Mouse (Mus musculus) hindbrain, embryonic 16.5 days (tissue): ENCODE results near the gene Per2. TPM values are rescaled to one million over a fixed set of nuclear protein-coding genes. Genes with fewer than 3 reads are reported as not detected.
"Not testable (repeated sequence)": the region's sequence is repeated elsewhere in the genome, so short reads cannot be mapped to it uniquely, and the experiment has no call there.

Experiments
- ATAC-seq: fragments of 200-750 bp; cut with Nextera tagmentation; 2 replicates; pipeline ENCODE4 v1.8.0; 2017; ENCODE audit warnings: moderate TSS enrichment, moderate library complexity
- H3K27ac ChIP-seq: fragments of 300-500 bp; sonication (generic); 2 replicates; pipeline ENCODE4 v1.5.1; 2014; ENCODE audit warnings: low read depth, mild to moderate bottlenecking, control low read depth, low read length, moderate library complexity
- H3K27me3 ChIP-seq: fragments of 300-500 bp; sonication (generic); replicated peaks from 2 replicates; pipeline ENCODE4 v1.6.1; 2014; ENCODE audit warnings: low read length; ENCODE audit not compliant: control insufficient read depth, insufficient read depth
- H3K36me3 ChIP-seq: fragments of 300-500 bp; sonication (generic); 2 replicates; pipeline ENCODE4 v1.6.1; 2014; ENCODE audit warnings: mild to moderate bottlenecking, low read length, moderate library complexity, mixed read lengths; ENCODE audit not compliant: control insufficient read depth, insufficient read depth
- H3K4me1 ChIP-seq: fragments of 300-500 bp; sonication (generic); 2 replicates; pipeline ENCODE4 v1.6.1; 2014; ENCODE audit warnings: low read depth, low read length; ENCODE audit not compliant: control insufficient read depth, insufficient read depth
- H3K4me2 ChIP-seq: fragments of 300-500 bp; sonication (generic); 2 replicates; pipeline ENCODE4 v1.6.1; 2014; ENCODE audit warnings: mild to moderate bottlenecking, low read length, control low read depth, moderate library complexity
- H3K4me3 ChIP-seq: fragments of 300-500 bp; sonication (generic); 2 replicates; pipeline ENCODE4 v1.5.1; 2014; ENCODE audit warnings: mild to moderate bottlenecking, low read length, control low read depth, moderate library complexity
- H3K9ac ChIP-seq: fragments of 300-500 bp; sonication (generic); 2 replicates; pipeline ENCODE4 v1.6.1; 2014; ENCODE audit warnings: low read depth, mild to moderate bottlenecking, control low read depth, low read length, moderate library complexity
- H3K9me3 ChIP-seq: fragments of 300-500 bp; sonication (generic); 2 replicates; pipeline ENCODE4 v1.6.1; 2014; ENCODE audit warnings: mild to moderate bottlenecking, low read length, moderate library complexity; ENCODE audit not compliant: control insufficient read depth
- WGBS: fragments of 180-500 bp; shearing (Covaris S2); extraction: QIAGEN DNeasy Blood & Tissue Kit; methylation state at CpG from one replicate; pipeline ENCODE4 v1.1.7; 2014; 5-methylcytosine and 5-hydroxymethylcytosine counted together
- polyA plus RNA-seq: library from polyadenylated mRNA; unstranded; fragments of >200 nt; fragmentation: Nextera tagmentation; extraction: Ambion mirVana; gene quantifications from 2 replicates; pipeline ENCODE4 v1.2.1, GENCODE M21; 2015

The Per2 gene
- polyA plus RNA-seq, 1 experiment from 2014 or later = 5.0 TPM

DNA sequence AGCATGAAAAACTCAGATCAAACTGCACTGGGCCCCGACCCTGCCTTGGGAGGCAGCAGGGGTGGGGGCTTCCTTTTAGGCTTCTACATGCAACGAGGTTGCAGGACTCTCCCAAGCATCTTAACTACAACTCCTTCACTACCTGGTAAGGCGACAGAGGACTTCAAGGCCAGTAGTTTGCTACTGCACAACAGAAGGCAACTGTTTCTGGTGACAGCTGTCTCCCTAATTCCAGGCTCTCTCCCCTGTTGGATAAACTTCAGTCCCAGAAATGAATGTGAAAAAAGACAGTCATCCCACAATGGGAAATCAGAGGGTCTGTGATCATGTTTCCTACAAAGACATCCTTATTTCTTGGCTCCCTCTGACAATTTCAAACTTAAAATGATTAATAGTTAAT, 26.3 kb upstream of the Per2 start:
- ATAC-seq = no peak
- Histone ChIP-seq H3K36me3 (no peaks in the 10 kb centered on the region), H3K27ac (no peak overlapping the region), H3K9ac (no peak overlapping the region), H3K9me3 (no peaks in the 10 kb centered on the region), H3K4me2 (no peak overlapping the region), H3K27me3 (no peaks in the 10 kb centered on the region), H3K4me3 (no peak overlapping the region), H3K4me1 (no peaks in the 10 kb centered on the region)
- 78% methylated on average over 3 of the region's 3 CpGs for WGBS

GRCm38 (mm10) chr1:91484011-91484346, 24.9 kb upstream of the Per2 start:
- Histone ChIP-seq H3K36me3 (no peaks in the 10 kb centered on the region), H3K27ac (no peak overlapping the region), H3K9me3 (no peaks in the 10 kb centered on the region), H3K4me3 (no peak overlapping the region), H3K4me2 (no peak overlapping the region), H3K27me3 (no peaks in the 10 kb centered on the region), H3K9ac (no peak overlapping the region), H3K4me1 (no peaks in the 10 kb centered on the region)
- WGBS = 77% methylated on average over 5 of the region's 5 CpGs
- no peak for ATAC-seq

DNA sequence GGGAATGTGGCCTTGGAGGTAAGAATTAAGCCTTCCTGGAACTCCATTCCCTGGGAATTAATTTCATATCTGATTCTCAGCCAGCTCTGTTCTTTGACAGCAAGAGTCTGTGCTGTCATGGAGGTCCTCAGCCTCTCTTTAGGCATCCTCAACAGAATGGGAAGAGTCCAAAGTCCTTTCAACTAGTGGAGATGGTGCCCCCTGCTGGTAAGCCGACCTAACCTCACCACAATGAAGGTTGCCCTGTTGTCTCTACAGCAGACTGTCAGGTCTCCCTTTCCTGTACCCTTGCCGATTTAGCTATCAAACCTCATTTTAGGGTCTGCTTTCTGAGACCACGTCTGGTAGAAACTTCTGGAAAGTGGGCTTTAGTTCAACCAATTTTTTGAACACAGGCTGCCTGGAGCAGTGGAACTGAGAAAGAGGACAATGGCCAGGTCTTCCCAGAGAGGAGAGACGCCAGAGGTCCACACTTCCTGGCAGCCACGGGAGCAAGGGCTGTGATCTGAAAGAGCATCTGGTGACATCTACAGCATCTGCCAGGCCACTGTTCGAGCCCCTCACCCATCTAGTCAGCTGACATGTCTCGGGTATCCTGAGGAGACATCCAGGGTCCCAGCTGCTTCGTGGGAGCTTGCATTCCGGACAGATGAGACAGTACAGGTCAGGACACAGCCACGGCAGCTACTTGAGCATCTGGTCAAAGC, 24.3 kb upstream of the Per2 start:
- no peak overlapping the region for H3K9ac ChIP-seq
- ATAC-seq = 0 out of 2 replicates have a peak, but pooled peaks have one; percentile 50
- no peaks in the 10 kb centered on the region for H3K36me3 ChIP-seq
- no peaks in the 10 kb centered on the region for H3K4me1 ChIP-seq
- no peak overlapping the region for H3K4me3 ChIP-seq
- H3K9me3 ChIP-seq = no peaks in the 10 kb centered on the region
- no peak overlapping the region for H3K4me2 ChIP-seq
- H3K27me3 ChIP-seq = no peaks in the 10 kb centered on the region
- WGBS = 50% methylated on average over 10 of the region's 10 CpGs
- no peak overlapping the region for H3K27ac ChIP-seq

DNA sequence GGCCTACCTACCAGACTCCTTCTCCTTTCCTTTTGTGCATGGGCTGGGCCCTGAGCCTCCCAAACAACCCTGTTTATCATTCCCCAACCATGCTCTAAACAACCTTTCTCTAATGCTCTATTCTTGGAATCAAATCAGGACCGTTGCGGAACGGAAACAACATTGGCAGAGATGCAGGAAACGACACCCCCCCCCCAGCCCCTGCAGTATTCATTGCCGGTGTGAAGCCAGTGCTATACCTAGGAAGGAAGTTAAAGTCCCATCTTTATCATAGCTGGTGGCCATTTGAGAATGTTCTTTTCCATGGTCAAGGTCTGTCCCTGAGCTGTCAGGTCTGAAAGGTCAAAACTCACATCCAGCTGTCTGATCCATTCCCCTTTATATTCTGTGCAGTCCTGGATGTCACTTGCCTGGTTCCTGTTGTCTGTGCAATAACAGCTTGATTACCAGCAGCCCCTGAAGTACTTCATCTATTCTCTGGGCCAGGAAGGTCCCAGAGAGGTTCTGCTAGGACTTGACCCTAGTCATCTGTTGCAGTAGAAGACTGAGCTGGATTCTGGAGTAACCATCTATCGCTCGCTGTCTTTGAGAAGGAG, 23.6 kb upstream of the Per2 start:
- no peaks in the 10 kb centered on the region for H3K4me1 ChIP-seq
- no peaks in the 10 kb centered on the region for H3K27me3 ChIP-seq
- H3K4me2 ChIP-seq = no peak overlapping the region
- no peak overlapping the region for H3K4me3 ChIP-seq
- H3K9me3 ChIP-seq = no peaks in the 10 kb centered on the region
- H3K9ac ChIP-seq = no peak overlapping the region
- H3K27ac ChIP-seq = no peak overlapping the region
- H3K36me3 ChIP-seq = no peaks in the 10 kb centered on the region
- 75% methylated on average over 7 of the region's 7 CpGs for WGBS
- no peak for ATAC-seq

DNA sequence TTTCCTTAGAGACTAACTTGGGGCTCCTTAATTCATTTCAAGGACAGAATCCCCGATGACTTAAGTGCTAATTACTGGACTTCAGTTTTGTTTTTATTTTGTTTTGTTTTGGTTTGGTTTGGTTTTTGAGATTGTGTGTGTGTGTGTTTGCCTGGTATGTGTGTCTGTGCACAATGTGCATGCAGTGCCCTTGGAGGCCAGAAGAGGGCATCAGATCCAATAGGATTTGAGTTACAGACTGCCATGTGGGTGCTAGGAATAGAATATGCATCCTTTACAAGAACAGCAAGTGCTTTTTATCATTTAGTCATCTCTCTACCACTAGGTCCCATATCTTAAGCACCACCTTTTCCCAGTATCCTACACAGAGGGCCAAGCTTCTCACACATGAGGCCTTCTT, 19.8 kb upstream of the Per2 start:
- H3K4me1 ChIP-seq = no peaks in the 10 kb centered on the region
- WGBS = 100% methylated on average over 1 of the region's 1 CpGs
- no peak for ATAC-seq
- H3K27me3 ChIP-seq = no peaks in the 10 kb centered on the region
- H3K27ac ChIP-seq = no peak overlapping the region
- no peaks in the 10 kb centered on the region for H3K9me3 ChIP-seq
- no peak overlapping the region for H3K9ac ChIP-seq
- no peak overlapping the region for H3K4me2 ChIP-seq
- H3K4me3 ChIP-seq = no peak overlapping the region
- no peaks in the 10 kb centered on the region for H3K36me3 ChIP-seq

DNA sequence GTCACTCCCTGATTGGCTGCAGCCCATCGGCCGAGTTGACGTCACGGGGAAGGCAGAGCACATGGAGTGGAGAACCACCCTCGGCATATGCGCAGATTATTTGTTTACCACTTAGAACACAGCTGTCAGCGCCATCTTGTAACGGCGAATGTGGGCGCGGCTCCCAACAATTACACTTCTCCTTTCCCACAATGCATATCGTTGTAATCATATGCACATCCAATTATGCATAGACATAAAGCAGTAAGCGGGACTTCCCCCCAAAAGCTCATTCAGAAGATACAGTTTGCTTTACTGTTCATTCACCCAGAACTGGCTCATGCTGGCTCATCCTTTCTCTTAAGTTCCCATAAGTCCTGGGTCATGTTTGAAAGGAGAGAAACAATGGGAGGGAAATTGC, 19.0 kb upstream of the Per2 start:
- not testable (repeated sequence) for H3K9me3 ChIP-seq, ATAC-seq, H3K4me1 ChIP-seq, H3K4me2 ChIP-seq, H3K27ac ChIP-seq, H3K9ac ChIP-seq, H3K36me3 ChIP-seq, H3K4me3 ChIP-seq, H3K27me3 ChIP-seq
- 92% methylated on average over 9 of the region's 13 CpGs for WGBS

- H3K36me3 ChIP-seq = no peaks in the 10 kb centered on the region
- no peak overlapping the region for H3K4me2 ChIP-seq
- ATAC-seq = no peak
- H3K9me3 ChIP-seq = no peaks in the 10 kb centered on the region
- no peaks in the 10 kb centered on the region for H3K4me1 ChIP-seq
- no peaks in the 10 kb centered on the region for H3K27me3 ChIP-seq
- H3K4me3 ChIP-seq = no peak overlapping the region
- H3K9ac ChIP-seq = no peak overlapping the region
- H3K27ac ChIP-seq = no peak overlapping the region
- 87% methylated on average over 4 of the region's 4 CpGs for WGBS
Observed at GRCm38 (mm10) chr1:91469888-91470419, 10.8 kb upstream of the Per2 start.

- H3K4me2 ChIP-seq = no peak overlapping the region
- no peaks in the 10 kb centered on the region for H3K36me3 ChIP-seq
- no peaks in the 10 kb centered on the region for H3K4me1 ChIP-seq
- H3K27me3 ChIP-seq = no peaks in the 10 kb centered on the region
- H3K27ac ChIP-seq = no peak overlapping the region
- no peaks in the 10 kb centered on the region for H3K9me3 ChIP-seq
- ATAC-seq = no peak
- H3K4me3 ChIP-seq = no peak overlapping the region
- 89% methylated on average over 6 of the region's 6 CpGs for WGBS
- no peak overlapping the region for H3K9ac ChIP-seq
Observed at GRCm38 (mm10) chr1:91466186-91466585, 7.1 kb upstream of the Per2 start.

DNA sequence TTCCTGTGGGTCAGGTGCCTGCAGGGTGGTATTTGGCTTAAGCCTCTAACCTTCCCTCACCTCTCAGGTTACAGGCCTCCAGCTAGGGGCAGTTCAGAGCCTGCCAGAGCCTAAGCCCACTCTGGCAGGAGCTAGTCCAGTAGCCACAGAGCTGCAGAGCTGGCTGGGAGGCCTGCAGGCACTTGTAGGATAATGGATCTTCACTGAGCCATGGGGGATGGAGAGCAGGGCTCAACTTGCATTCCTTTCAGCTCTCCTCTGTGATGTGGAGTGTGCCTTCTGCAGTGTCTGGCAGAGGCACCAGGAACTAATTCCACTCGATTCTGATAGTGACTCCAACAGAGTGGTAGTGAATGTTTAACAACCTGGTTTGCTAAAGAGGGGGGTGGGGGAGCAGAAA, 6.1 kb upstream of the Per2 start:
- no peaks in the 10 kb centered on the region for H3K36me3 ChIP-seq
- WGBS = 8% methylated on average over 1 of the region's 1 CpGs
- no peak overlapping the region for H3K27ac ChIP-seq
- no peaks in the 10 kb centered on the region for H3K27me3 ChIP-seq
- no peaks in the 10 kb centered on the region for H3K9me3 ChIP-seq
- no peak overlapping the region for H3K9ac ChIP-seq
- no peak overlapping the region for H3K4me2 ChIP-seq
- H3K4me3 ChIP-seq = no peak overlapping the region
- no peak for ATAC-seq
- H3K4me1 ChIP-seq = no peaks in the 10 kb centered on the region
